Mouse (Mus musculus): ENCODE data around the gene Zfp839.

GRCm38 (mm10) chr12:110813624-110814023, 36.4 kb upstream of the Zfp839 start:
- no peak for TF ChIP-seq POLR2A (IDR thresholded peaks at IDR 0.05; ENCODE audit: borderline replicate concordance, extremely low read depth, insufficient read depth, insufficient read length, poor library complexity, severe bottlenecking)
- TF ChIP-seq CTCF (IDR thresholded peaks at IDR 0.05; ENCODE audit: borderline replicate concordance, extremely low read depth, insufficient read depth, insufficient read length) = no peak
